Mouse (Mus musculus): Measurements from ENCODE around the gene Rps6ka5. TPM values are rescaled to one million over a fixed set of nuclear protein-coding genes. Genes with fewer than 3 reads are reported as not detected.

Gene Rps6ka5
- total and polyA plus RNA-seq, 3 experiments, result 0.92 to 3.3 TPM; not detected in 1

GRCm38 (mm10) chr12:100578291-100578690 is 148.5 kb downstream of the Rps6ka5 start (continued):
- no peak for TF ChIP-seq USF2 (IDR thresholded peaks at IDR 0.05; ENCODE audit: borderline replicate concordance in 1 of 2, insufficient read depth in 1 of 2, low read depth in 1 of 2, low read length in 2 of 2)

DNA sequence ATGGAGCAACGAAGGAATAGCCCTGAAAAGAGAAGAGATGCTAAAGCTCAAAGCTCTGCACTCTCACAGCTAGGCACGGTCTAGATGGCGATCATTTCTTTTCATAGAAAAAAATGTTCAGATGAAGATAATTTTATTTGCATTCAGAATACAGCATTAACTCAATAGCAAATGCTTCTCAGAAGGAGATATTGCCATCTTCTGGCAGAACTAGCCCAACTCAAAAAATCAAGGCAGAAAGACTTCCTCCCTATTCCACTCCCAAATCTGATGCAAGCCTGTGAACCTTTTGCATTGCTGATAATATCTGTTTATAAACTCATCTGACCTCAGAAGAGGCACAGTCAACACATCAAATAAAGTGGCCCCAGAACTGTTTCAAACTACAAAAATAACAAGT is 151.0 kb downstream of the Rps6ka5 start:
- peaks cover 0 to 5% of the 10 kb centered on the region in 2 experiments; a peak in 2 of 4 replicates for H3K4me1 ChIP-seq (ENCODE audit: control insufficient read depth in 1 of 2, insufficient read depth in 2 of 2, low read length in 2 of 2)
- DNase-seq (ENCODE audit: low read depth, low spot score), result peak; percentile 10
- no peak overlapping the region for H3K4me3 ChIP-seq (ENCODE audit: control insufficient read depth in 1 of 2, insufficient read depth in 1 of 2, low read depth in 2 of 2, low read length in 2 of 2)
- no peaks in the 10 kb centered on the region for H3K27me3 ChIP-seq (ENCODE audit: control insufficient read depth in 1 of 2, insufficient read depth in 2 of 2, low read length in 2 of 2)
- no peak overlapping the region for H3K27ac ChIP-seq (ENCODE audit: control insufficient read depth, low read depth, low read length)
- no peak for TF ChIP-seq NELFE (IDR thresholded peaks at IDR 0.05; ENCODE audit: low read depth, low read length)
- TF ChIP-seq HCFC1 (IDR thresholded peaks at IDR 0.05; ENCODE audit: low read depth, low read length), result no peak
- no peak for TF ChIP-seq TAL1 (IDR thresholded peaks at IDR 0.05; ENCODE audit: low read length)
- peak; percentile 58 for TF ChIP-seq RAD21 (IDR thresholded peaks at IDR 0.05; ENCODE audit: low read depth, low read length)
- TF ChIP-seq RCOR1 (IDR thresholded peaks at IDR 0.05; ENCODE audit: low read depth, low read length), result no peak
- no peak for TF ChIP-seq TBP (IDR thresholded peaks at IDR 0.05; ENCODE audit: low read depth, low read length)
- peak in 1 of 3 experiments; percentile 49; a peak in 2 of 6 replicates for TF ChIP-seq CTCF (IDR thresholded peaks at IDR 0.05 in 2 of 3, conservative IDR thresholded peaks at IDR 0.05 in 1 of 3; ENCODE audit: control insufficient read depth in 1 of 3, insufficient read depth in 1 of 3, low read depth in 2 of 3, low read length in 3 of 3, poor library complexity in 1 of 3, severe bottlenecking in 1 of 3)
- peak; percentile 51 for TF ChIP-seq SMC3 (IDR thresholded peaks at IDR 0.05; ENCODE audit: low read depth, low read length)
- no peaks in the 10 kb centered on the region for H3K79me2 ChIP-seq (ENCODE audit: control insufficient read depth, insufficient read depth, low read length, poor library complexity)
- no peaks in the 10 kb centered on the region for H3K9me3 ChIP-seq (replicated peaks; ENCODE audit: insufficient read depth, low read length)
- H3K36me3 ChIP-seq (ENCODE audit: control insufficient read depth in 1 of 2, insufficient read depth in 2 of 2, low read length in 2 of 2), result no peaks in the 10 kb centered on the region
- H3K9ac ChIP-seq (ENCODE audit: control insufficient read depth, low read depth, low read length, poor library complexity, severe bottlenecking), result no peak overlapping the region

- TF ChIP-seq GABPA (IDR thresholded peaks at IDR 0.05; ENCODE audit: low read depth, low read length) (no peak), ETS1 (IDR thresholded peaks at IDR 0.05; ENCODE audit: low read depth, low read length) (no peak), ZC3H11A (IDR thresholded peaks at IDR 0.05; ENCODE audit: low read depth, low read length) (no peak), EP300 (IDR thresholded peaks at IDR 0.05; ENCODE audit: low read depth in 1 of 2, low read length in 2 of 2) (no peak), SMC3 (IDR thresholded peaks at IDR 0.05; ENCODE audit: low read depth, low read length) (no peak), POLR2A (IDR thresholded peaks at IDR 0.05; ENCODE audit: control insufficient read depth in 1 of 2, insufficient read depth in 1 of 2, low read depth in 1 of 2, low read length in 2 of 2, poor library complexity in 1 of 2) (no peak), MEF2A (IDR thresholded peaks at IDR 0.05; ENCODE audit: extremely low read depth, insufficient replicate concordance, low read depth, low read length, poor library complexity, severe bottlenecking) (no peak), E2F4 (IDR thresholded peaks at IDR 0.05; ENCODE audit: borderline replicate concordance, low read depth, low read length) (no peak), NRF1 (IDR thresholded peaks at IDR 0.05; ENCODE audit: insufficient read depth, low read depth, low read length, poor library complexity, severe bottlenecking) (no peak), MYC (IDR thresholded peaks at IDR 0.05; ENCODE audit: low read depth, low read length) (no peak), MXI1 (IDR thresholded peaks at IDR 0.05; ENCODE audit: low read depth, low read length) (no peak), TBP (IDR thresholded peaks at IDR 0.05; ENCODE audit: low read depth, low read length) (no peak), USF1 (IDR thresholded peaks at IDR 0.05; ENCODE audit: low read depth, low read length) (no peak), KAT2A (conservative IDR thresholded peaks at IDR 0.05; ENCODE audit: low read depth, low read length) (no peak), POLR2AphosphoS5 (IDR thresholded peaks at IDR 0.05; ENCODE audit: borderline replicate concordance, low read depth, low read length) (no peak), TAL1 (IDR thresholded peaks at IDR 0.05; ENCODE audit: low read length) (no peak), MAFK (IDR thresholded peaks at IDR 0.05; ENCODE audit: borderline replicate concordance, low read depth, low read length) (no peak), USF2 (IDR thresholded peaks at IDR 0.05; ENCODE audit: borderline replicate concordance in 1 of 2, insufficient read depth in 1 of 2, low read depth in 1 of 2, low read length in 2 of 2) (no peak)
- H3K9ac ChIP-seq (ENCODE audit: control insufficient read depth, low read depth, low read length, poor library complexity, severe bottlenecking), result no peak overlapping the region
- DNase-seq (ENCODE audit: low read depth, low spot score), result no peak
- no peak overlapping the region for H3K27ac ChIP-seq (ENCODE audit: control insufficient read depth, low read depth, low read length)
- H3K9me3 ChIP-seq (replicated peaks; ENCODE audit: insufficient read depth, low read length), result no peaks in the 10 kb centered on the region
- no peaks in the 10 kb centered on the region for H3K79me2 ChIP-seq (ENCODE audit: control insufficient read depth, insufficient read depth, low read length, poor library complexity)
- peaks cover 0 to 10% of the 10 kb centered on the region in 2 experiments; a peak in 2 of 4 replicates for H3K4me1 ChIP-seq (ENCODE audit: control insufficient read depth in 1 of 2, insufficient read depth in 2 of 2, low read length in 2 of 2)
- peaks cover 0 to 8% of the 10 kb centered on the region in 2 experiments; a peak in 2 of 4 replicates for H3K36me3 ChIP-seq (ENCODE audit: control insufficient read depth in 1 of 2, insufficient read depth in 2 of 2, low read length in 2 of 2)
- H3K4me3 ChIP-seq (ENCODE audit: control insufficient read depth in 1 of 2, insufficient read depth in 1 of 2, low read depth in 2 of 2, low read length in 2 of 2), result no peak overlapping the region
- no peaks in the 10 kb centered on the region for H3K27me3 ChIP-seq (ENCODE audit: control insufficient read depth in 1 of 2, insufficient read depth in 2 of 2, low read length in 2 of 2)
These were observed 156.2 kb downstream of the Rps6ka5 start for GRCm38 (mm10) chr12:100570522-100571072.

Data from MEL (cell line).